Mouse (Mus musculus) left cerebral cortex, adult 18-20 months (tissue): ENCODE measurements around the gene Katnal1. TPM values are rescaled to one million over a fixed set of nuclear protein-coding genes. Genes with fewer than 3 reads are reported as not detected.
A peak's percentile ranks its signal among the peaks of the same experiment; 100 is the strongest.

Experiments used
- DNase-seq, 2 experiments: peaks; one replicate each; pipeline ENCODE4 v3.0.0; 2021 to 2022; ENCODE audit warnings: low spot score in 2 of 2, mixed read lengths in 1 of 2
- total RNA-seq, 2 experiments: library from RNA; stranded (reverse); gene quantifications; 2 replicates each; pipeline ENCODE4 v1.2.3; 2021

Gene Katnal1
- total RNA-seq, 2 experiments from 2014 or later, result 75.2 to 78.2 TPM

DNA sequence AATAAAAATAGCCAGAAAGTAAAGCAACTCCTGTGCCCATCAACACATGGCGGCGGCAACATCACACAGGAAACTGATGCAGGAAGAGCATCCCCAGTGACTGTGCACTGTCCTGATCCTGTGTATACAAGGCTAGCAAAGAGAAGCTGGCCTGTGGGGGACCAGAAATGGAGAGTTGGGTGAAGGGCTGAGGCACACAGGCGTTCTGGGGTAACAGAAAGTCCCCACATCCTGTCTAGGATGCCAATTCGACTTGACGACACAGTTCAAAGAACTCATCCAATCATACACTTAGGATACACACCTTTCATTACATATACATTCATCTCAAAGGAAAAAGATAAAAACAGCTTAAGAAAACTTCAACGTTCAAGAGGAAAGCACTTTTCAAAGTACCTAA, 41.1 kb downstream of the Katnal1 start:
- DNase-seq, result no peak

DNA sequence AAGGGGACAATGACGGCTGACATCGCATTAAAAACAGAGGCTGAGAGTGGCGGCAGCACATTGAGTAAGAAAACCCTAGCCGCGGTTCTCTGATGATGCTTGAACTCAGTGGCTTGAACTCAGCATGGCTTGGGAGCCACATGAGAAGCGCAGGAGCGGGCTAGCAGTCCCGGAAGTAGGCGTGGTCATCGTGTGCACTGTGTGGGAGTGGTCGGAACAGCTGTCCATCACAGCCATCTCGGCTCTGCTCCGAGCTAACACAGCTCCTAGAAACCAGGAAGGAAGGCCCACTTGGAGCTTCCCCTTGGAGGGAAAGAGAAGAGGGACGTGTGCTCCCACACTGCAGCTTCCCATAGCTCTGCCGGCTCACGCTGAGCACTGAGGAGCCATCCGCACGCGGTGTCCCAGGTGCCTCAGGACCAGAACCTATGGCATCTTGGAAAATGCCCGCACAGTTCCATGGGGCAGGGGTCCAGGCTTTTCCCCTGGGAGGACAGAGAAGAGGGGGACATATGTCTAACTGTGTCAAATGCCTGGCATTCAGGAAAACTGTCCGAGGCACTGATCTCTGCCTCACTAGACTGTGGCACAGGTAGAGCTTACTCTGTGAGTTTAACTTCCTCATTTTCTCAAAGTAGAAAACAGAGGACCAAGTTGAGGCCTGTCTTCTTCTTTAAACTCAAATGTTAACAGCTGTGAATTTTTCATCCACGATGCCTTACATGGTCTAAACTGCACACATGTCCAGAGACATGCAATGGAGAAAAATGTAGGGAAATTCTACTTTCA, 43.1 kb downstream of the Katnal1 start:
- DNase-seq, result no peak

DNA sequence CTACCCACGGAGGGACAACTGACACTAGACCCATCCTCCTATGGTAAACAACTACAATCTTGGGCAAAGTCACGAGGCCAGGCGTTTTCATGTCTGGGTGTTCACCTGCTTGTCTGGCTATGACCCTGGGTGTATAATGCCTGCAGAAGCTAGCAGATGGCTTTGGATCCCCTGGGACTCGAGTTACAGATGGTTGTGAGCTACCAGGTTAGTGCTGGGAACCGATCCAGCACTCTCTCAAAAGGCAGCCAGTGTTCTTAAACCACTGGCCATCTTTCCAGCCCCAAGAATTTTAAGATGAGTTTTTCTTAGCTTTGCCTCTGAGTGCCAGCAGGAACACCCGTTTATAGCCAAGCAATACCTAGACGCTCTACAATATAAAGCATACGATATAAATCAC, 45.4 kb downstream of the Katnal1 start:
- no peak for DNase-seq

- DNase-seq, result no peak
Measured at GRCm38 (mm10) chr5:148879218-148879617, 49.9 kb downstream of the Katnal1 start.

DNA sequence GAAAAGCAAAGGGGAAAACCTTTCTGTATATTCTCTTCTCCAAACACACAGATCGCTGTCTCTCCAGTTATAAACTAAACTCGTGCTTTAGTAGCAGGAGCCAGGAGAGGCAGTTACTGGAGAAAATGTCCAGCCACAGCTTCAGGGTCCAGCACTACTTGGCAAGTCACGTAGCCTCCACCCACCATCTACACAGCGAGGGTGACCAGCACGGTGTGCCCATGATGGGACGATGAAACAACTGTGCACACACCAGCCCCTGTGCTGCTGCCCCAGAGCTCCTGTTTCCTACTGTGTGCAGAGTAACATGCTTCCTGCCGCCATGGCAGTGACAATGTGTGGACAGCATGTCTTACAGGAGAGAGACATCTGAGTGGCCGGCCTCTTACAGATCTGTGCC, 56.0 kb downstream of the Katnal1 start:
- DNase-seq, result no peak

DNA sequence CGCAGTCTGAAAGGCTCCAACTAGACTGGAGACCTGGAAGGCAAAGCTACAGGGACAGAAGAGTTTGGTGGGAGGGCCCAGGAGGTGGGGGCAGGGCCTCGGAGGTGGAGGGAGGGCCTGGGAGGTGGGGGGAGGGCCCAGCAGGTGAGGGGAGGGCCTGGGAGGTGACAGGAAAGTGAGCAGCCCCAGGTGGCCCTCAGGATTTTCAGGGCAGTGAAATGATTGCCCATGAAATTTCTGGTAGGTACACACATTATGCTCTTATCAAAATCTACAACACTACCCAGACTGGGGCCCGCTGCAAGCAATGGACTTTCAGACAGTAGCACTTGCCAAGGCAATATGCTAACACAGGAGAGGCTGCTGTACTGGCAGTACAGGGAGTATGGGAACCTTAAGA, 59.5 kb downstream of the Katnal1 start:
- DNase-seq, result no peak

DNA sequence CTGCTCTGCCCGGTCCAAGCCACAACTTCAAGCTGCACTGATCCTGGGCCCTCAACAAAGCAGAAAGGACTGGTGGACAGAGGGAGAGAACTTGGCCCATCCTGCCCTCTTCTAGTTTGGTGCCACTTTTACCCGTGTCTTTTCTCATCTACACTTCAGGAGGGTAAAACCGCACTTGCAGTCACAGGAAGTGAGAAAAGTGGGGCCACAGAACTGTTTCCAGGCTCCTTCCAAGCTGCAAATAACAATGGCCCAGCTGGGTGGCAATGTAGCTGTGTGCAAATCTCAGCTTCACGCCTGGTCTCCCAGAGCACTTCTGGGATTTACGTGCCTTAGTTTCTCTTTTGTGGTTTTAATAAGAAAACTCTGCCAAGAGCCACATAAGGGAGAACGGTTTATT, 61.4 kb downstream of the Katnal1 start:
- DNase-seq, result no peak

GRCm38 (mm10) chr5:148867171-148867570, 61.9 kb downstream of the Katnal1 start:
- no peak for DNase-seq

DNA sequence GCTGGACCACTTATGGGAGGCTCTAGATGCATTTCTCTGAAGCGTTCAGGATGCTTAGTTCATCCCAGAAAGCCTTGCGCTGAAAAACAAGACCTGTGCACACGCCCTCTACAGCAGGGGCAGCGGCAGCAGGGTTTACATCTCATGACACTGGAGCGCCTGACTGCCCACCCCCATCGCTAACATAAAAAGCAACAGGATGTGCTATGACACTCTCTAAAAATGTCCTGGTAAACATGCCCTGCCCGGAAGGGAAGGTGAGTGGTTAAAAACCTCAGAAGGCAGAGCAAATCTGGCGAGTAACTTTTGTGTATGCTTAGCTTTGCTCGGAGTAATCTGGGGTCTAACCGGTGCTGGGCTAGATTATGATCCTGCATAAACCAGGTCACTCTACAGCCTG, 62.5 kb downstream of the Katnal1 start:
- DNase-seq, result no peak

DNA sequence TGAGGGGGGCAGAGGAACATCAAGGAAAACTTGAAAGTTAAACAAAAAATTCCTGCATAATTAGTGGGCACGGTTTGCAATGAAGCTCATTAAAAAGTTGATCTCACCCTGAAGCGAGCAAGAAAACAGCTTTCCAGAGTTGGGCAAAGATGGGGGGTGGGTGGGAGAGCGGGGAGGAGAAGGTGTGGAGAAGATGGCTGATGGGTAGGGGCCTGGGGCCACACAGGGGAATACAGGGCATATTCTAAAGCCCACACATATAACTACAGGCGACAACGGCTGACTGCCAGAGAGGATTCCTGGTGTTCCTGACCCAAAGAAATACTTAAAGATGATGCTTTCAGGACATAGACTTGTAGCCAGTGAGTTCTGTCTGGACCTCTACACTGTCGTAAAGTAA, 65.7 kb downstream of the Katnal1 start:
- no peak for DNase-seq

DNA sequence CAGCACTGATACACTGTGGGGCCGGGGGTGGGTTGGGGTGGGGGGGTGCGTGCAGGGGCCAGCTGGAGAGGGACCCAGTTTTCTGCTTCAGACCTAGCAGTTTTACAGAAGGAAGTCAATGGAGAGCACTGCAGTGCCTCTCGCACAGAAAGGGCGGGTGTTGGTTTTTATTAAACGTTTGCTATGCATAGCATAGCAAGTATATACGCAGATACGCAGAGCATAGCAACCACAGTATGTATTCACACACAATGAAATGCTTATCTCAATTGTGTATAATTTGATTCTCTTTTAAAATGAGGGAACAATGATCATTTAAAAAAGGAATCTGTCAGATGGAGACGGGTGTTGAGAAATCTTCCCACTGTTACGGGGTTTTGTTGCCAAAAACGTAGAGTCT, 66.3 kb downstream of the Katnal1 start:
- no peak for DNase-seq

DNA sequence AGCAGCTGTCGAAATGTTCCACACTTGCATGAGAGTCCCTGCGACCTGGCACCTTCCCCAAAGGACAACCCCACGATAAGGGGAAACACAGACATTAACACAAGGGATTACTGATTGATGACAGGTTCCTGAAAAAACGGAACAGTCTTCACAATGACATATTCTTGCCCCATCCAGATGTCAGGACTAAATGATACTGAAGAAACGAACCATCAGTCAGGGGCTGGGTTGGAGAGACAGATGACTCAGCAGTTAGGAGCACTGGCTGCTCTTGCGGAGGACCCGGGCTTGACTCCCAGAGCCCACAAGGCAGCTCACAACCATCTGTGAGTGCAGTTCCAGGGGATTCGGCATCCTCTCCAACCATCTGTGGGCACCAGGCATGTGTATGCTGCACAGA, 67.0 kb downstream of the Katnal1 start:
- DNase-seq, result no peak

DNA sequence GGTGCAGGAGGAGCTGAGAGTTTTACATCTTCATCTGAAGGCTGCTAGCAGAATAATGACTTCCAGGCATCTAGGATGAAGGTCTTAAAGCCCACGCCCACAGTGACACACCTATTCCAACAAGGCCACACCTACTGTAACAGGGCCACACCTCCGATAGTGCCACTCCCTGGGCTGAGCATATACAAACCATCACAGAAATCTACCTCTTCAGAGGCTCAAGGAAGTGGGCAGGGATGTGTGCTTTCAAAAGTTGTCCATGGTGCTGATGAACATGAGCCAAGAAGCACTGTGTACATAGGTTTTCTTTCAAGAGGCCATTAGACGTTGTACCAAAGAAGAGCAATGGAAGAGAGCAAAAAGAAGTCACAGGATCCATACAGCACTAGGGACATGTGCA, 71.6 kb downstream of the Katnal1 start:
- no peak for DNase-seq

DNA sequence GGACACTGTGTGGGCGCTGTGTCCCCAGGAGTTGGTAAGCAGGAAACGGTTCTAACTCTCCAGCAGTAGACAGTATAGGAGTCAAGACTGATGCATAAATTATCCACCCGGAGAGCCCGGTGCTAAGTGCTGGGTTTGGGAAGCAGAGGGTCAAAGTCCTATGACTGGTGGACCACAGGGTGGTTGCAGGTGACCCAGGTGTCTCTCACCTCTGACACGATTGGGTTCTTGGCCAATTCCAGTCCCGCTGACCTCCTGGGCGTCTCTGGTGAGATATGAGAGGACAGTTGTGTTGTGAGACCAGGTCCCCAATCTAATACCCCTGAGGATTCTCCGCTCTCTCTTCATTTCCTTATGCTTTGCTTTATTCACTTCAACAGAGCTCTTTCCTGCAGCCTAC, 74.1 kb downstream of the Katnal1 start:
- no peak for DNase-seq

DNA sequence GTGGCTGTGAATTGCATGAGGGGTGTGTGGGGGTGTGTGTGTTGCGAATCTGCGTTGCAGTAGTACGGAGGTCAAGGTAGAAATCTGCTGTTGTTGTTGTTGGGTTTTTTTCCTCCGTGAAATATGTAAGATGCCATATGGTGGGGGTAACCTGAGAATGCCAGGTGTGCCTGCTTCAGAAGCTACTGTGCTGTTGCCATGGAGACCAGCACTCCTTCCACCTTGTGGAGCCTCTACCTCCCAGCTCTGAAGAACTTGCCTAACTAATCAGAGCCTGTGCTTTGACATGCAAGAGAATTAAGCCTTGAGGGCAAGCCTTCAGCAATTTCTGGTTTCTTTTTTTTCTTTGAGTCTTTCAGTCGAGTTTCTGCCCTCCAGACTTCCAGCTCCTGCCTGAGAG, 75.0 kb downstream of the Katnal1 start:
- DNase-seq, result no peak

DNA sequence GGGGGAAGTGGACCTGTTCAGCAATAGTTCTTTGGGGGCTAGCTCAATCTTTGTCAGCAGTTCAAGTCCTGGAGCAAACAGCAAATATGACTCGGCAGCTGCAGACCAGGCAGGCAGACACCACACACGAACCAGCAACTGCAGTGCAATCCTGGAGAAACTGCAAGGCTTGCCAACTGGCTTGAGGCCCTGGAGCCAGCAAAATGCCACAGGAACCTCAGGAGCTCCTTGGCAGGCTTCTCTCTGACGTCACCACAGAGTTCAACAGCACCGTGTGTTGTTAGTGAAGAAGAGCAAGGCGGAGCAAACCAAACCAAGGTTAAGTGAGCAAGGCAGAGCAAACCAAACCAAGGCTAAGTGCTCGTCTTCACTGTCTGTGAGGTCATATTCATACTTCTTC, 79.6 kb downstream of the Katnal1 start:
- no peak for DNase-seq

DNA sequence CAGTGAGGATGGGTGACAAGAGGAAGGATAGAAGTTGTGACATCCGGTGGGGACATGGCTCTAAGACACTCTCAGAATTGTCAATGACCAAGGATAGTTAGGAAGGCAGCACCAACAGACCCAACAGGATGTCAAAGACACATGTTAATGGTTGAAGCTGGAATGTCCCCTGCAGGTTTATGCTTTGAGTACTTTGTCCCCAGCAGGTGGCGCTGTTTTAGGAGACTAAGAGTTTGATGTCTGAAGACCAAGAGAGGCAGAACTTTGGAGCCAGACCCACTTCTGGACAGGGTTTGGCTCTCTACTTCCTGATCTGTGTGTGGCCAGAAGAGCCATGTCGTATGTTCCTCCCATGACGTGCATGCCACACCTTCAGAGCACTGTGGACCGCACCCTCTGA, 82.1 kb downstream of the Katnal1 start:
- DNase-seq, result no peak

DNA sequence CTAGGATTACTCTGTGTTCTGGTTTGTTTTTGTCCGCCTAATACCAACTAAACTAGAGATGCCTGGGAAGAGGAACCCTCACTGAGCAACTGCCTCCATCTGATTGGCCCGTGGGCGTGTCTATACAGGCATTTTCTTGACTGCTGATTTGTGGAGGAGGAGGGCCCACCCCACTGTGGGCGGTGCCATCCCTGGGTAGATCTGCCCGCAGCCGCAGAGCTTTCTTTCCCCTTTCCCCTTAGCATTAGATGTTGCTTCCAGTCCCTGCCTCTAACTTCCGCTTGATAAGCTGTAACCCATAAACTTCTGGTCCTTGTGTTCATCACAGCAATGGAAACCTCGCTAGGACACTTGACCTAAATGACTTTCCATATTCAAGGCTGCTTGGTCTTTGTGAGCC, 92.1 kb downstream of the Katnal1 start:
- no peak for DNase-seq

DNA sequence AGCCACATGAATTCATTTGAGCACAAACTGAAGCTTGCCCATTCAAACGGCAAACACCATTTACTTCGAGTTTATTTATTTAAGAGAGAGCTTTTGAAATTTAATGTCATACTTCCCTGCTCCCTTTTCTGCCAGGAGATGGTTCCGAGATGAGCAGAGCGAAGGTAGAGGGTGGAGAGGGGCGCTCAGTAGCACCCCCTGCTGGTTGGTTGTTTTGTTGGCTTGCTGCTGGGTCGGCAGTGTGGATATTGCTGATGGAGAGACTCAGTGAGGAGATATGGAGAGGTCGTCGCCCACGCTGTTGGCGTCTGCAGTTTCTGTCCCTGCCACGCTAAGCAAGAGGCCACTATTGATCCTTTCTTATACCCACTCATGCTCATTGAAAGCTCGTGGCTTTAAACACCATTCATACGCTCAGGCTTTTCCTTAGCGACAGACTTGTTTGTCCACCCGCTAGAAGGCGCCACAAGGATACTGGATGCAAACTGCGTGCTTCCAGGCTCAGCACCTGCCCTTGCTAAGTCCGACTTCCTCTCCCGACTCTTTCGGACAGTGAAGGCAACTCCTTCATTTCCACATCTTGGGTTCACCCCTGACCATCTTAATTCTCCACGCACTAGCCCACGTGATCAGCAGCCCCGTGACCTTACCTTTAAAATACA, 97.4 kb downstream of the Katnal1 start:
- DNase-seq, result peak; percentile 70

GRCm38 (mm10) chr5:148831141-148831547, 98.0 kb downstream of the Katnal1 start:
- DNase-seq, result no peak

DNA sequence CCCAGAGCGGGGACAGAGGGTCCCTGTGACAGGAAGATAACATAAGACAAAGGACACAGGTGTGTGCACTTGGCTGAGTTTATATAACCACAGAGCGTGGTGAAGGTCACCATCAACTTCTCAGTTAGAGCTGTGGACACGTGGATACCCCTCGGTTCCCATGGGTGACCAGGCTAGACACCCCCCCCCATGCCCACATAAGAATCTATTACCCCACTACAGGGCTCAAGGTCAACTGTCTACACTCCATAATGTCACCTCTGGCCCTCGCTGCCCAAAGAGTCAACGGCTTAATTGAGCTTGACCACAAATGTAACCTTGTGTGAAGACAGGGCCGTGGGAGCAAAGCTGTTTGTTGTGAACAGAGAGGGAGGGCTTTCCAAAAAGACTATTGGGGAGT, 103.4 kb downstream of the Katnal1 start:
- DNase-seq, result no peak

DNA sequence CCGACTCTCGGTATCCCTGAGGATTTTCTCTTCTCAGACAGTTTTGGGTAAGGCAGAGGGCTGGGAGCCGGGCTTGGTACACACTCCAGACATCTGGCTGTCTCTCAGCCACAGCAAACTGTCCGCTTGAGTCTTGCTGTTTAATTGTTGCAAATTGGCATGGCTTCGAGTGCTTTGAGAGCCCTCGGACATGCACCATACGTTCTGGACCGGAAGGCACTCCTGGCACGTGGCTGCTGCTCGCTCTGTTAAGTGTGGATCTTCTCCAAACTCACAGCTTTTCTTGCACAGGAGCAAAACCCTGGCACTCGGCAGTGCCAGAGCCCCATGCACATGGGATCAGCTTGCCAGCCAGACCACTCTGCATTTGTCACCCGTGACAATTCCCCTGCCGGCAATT, 106.3 kb downstream of the Katnal1 start:
- no peak for DNase-seq
